Mouse (Mus musculus): ENCODE results near the gene Igfbpl1. TPM values are rescaled to one million over a fixed set of nuclear protein-coding genes. Genes with fewer than 3 reads are reported as not detected.
A peak's percentile ranks its signal among the peaks of the same experiment; 100 is the strongest.

Gene Igfbpl1
- total RNA-seq, 1 experiment = 4.1 TPM

DNA sequence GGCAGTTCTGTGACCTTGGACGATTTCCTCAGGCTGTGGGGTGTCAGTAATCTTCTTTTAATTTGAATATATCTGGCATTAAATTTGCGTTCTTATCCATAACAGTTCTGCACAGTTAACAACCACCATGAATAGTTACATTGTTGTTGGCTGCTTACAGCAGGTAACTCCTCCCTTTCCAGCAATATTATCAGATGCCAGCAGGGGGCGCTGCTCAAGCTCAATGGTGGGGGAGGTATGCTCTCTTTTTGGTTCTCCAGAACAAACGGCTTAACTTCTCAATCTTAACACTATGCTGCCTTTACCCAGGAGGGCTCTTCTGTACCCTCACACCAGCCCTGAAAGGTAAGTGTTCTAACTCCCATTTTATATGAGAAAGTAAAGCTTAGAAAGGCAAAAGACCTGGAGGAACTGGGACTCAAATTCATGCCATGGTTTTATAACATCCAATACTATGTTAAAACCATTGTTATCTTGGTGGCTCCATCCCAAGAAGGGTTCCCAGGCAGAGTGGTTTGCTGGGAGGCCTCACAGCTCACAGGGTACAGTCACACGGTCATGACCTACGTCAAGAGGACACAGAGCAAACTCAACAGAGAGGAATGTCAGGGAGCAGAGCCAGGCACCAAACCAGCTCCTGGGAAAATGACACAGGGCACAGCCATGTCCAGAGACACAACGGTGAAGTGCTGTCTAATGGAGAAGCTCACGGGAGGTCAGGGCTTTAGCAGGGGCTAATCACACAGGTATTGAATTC, 6.5 kb downstream of the Igfbpl1 start:
- Histone ChIP-seq H3K4me1 (ENCODE audit: control insufficient read depth in 2 of 2, insufficient read depth in 2 of 2, low read length in 2 of 2, poor library complexity in 1 of 2) (peaks cover 0 to 25% of the 10 kb centered on the region in 2 experiments; a peak in 3 of 4 replicates), H3K9ac (ENCODE audit: insufficient read depth, low read depth, low read length, poor library complexity, severe bottlenecking) (no peak overlapping the region), H3K9me3 (ENCODE audit: control insufficient read depth, insufficient read depth, low read depth, low read length) (no peaks in the 10 kb centered on the region), H3K36me3 (ENCODE audit: control insufficient read depth, insufficient read depth, low read length, poor library complexity, severe bottlenecking) (no peaks in the 10 kb centered on the region), H3K27ac (ENCODE audit: insufficient read depth, low read depth, low read length, poor library complexity, severe bottlenecking) (no peak overlapping the region), H3K4me3 (ENCODE audit: insufficient read depth in 1 of 2, low read depth in 1 of 2, low read length in 2 of 2, poor library complexity in 1 of 2, severe bottlenecking in 1 of 2) (no peak overlapping the region)
- no peak for TF ChIP-seq CHD2 (IDR thresholded peaks at IDR 0.05; ENCODE audit: low read depth, low read length)
- TF ChIP-seq ZC3H11A (IDR thresholded peaks at IDR 0.05; ENCODE audit: borderline replicate concordance, low read depth, low read length) = no peak
- TF ChIP-seq HCFC1 (IDR thresholded peaks at IDR 0.05; ENCODE audit: borderline replicate concordance, insufficient read depth, low read length) = no peak
- TF ChIP-seq ZNF384 (IDR thresholded peaks at IDR 0.05; ENCODE audit: low read depth, low read length) = no peak
- TF ChIP-seq MAFK (IDR thresholded peaks at IDR 0.05; ENCODE audit: insufficient read depth, low read depth, low read length) = no peak
- DNase-seq (ENCODE audit: low read depth, low spot score) = peak; percentile 73
- in situ Hi-C loops (cut with MboI; ENCODE audit: low sequenced_read_pairs in 2 of 2, unreplicated experiment in 2 of 2) = no loop called here

DNA sequence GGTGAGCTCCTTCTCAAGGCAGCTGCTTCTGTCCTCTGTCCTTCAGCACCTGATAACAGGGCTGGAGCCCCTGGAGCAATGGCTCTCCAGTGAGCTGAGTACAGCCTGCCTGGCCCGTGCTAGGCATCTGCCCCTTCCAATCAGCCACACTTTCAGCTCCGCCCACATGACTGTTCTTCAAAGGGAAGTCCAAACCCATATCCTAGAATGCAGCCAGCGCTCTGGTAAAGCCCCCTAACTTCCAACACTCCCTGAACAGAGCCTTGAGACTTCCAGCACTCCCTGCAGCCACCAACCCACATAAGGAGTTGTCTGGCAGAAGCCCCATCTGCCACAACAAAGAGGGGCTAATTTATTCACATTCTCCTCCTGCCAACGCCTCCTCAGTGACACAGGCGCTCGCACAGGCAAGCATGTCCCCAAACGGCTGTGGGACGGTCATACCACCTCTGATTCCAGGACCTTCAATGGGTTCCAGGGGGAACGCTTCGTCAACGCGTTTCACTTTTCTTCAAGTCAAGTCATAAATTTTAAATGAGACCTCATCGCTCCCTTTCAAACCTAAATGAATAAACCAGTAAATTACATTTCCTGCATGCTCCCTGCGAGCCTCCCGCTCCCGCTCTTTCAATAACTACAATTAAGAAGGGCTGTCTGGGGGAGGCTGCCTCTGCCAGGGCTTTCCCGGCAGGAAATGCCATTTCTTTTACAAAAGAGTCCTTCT, 7.4 kb downstream of the Igfbpl1 start:
- Histone ChIP-seq H3K4me1 (ENCODE audit: control insufficient read depth in 2 of 2, insufficient read depth in 2 of 2, low read length in 2 of 2, poor library complexity in 1 of 2) (peaks cover 0 to 27% of the 10 kb centered on the region in 2 experiments; a peak in 3 of 4 replicates), H3K27ac (ENCODE audit: insufficient read depth, low read depth, low read length, poor library complexity, severe bottlenecking) (no peak overlapping the region), H3K9ac (ENCODE audit: insufficient read depth, low read depth, low read length, poor library complexity, severe bottlenecking) (no peak overlapping the region), H3K9me3 (ENCODE audit: control insufficient read depth, insufficient read depth, low read depth, low read length) (no peaks in the 10 kb centered on the region), H3K36me3 (ENCODE audit: control insufficient read depth, insufficient read depth, low read length, poor library complexity, severe bottlenecking) (no peaks in the 10 kb centered on the region), H3K4me3 (ENCODE audit: insufficient read depth in 1 of 2, low read depth in 1 of 2, low read length in 2 of 2, poor library complexity in 1 of 2, severe bottlenecking in 1 of 2) (peak overlapping the region in 1 of 2 experiments; percentile 21; a peak in 1 of 4 replicates)
- TF ChIP-seq CHD2 (IDR thresholded peaks at IDR 0.05; ENCODE audit: low read depth, low read length) (no peak), ZC3H11A (IDR thresholded peaks at IDR 0.05; ENCODE audit: borderline replicate concordance, low read depth, low read length) (no peak), HCFC1 (IDR thresholded peaks at IDR 0.05; ENCODE audit: borderline replicate concordance, insufficient read depth, low read length) (no peak), MAFK (IDR thresholded peaks at IDR 0.05; ENCODE audit: insufficient read depth, low read depth, low read length) (no peak), ZNF384 (IDR thresholded peaks at IDR 0.05; ENCODE audit: low read depth, low read length) (no peak)
- no peak for DNase-seq (ENCODE audit: low read depth, low spot score)
- in situ Hi-C loops (cut with MboI; ENCODE audit: low sequenced_read_pairs in 2 of 2, unreplicated experiment in 2 of 2) = no loop called here

DNA sequence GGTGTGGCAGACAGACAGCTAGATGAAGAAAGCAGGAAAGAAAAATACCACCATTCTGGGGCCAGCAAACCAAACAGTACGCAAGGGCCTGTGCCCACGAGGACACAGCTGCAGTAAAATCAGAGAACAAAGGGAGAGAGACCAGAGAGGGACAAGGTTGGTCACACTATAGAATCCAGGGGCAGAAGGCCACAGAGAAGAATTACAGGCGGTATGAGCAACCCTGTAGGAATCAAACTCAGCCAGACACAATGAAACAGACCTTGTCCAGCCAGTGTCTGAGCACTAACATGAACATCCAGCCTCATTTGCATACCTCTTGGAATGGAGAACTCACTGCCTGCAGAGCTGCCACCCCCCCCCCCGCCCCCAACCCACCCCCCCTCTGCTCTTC, 7.9 kb downstream of the Igfbpl1 start:
- Histone ChIP-seq H3K4me1 (ENCODE audit: control insufficient read depth in 2 of 2, insufficient read depth in 2 of 2, low read length in 2 of 2, poor library complexity in 1 of 2) (peaks cover 0 to 27% of the 10 kb centered on the region in 2 experiments; a peak in 3 of 4 replicates), H3K9me3 (ENCODE audit: control insufficient read depth, insufficient read depth, low read depth, low read length) (no peaks in the 10 kb centered on the region), H3K9ac (ENCODE audit: insufficient read depth, low read depth, low read length, poor library complexity, severe bottlenecking) (no peak overlapping the region), H3K4me3 (ENCODE audit: insufficient read depth in 1 of 2, low read depth in 1 of 2, low read length in 2 of 2, poor library complexity in 1 of 2, severe bottlenecking in 1 of 2) (no peak overlapping the region), H3K36me3 (ENCODE audit: control insufficient read depth, insufficient read depth, low read length, poor library complexity, severe bottlenecking) (no peaks in the 10 kb centered on the region), H3K27ac (ENCODE audit: insufficient read depth, low read depth, low read length, poor library complexity, severe bottlenecking) (no peak overlapping the region)
- TF ChIP-seq CHD2 (IDR thresholded peaks at IDR 0.05; ENCODE audit: low read depth, low read length) (no peak), ZC3H11A (IDR thresholded peaks at IDR 0.05; ENCODE audit: borderline replicate concordance, low read depth, low read length) (no peak)
- in situ Hi-C loops (cut with MboI; ENCODE audit: low sequenced_read_pairs in 2 of 2, unreplicated experiment in 2 of 2) = no loop called here
- no peak for DNase-seq (ENCODE audit: low read depth, low spot score)

DNA sequence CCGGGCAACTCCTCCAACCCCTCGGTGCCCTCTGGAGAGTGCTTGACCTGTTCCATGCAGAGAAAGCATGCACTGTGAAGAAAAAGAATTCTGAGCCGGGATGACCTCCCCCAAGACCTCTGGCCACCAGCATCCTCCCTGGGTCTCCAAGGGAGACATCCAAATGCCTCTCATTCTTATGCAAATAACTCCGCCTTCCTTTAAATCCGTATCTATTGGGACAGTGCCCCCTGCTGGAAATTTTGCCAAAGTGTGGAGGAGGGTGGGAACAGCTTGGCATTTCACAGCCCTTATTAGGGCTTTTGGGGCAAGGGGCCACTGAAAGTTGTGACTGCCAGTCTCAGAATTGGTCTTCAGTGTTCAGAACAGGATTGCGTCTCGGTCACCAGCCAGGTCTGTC, 11.2 kb downstream of the Igfbpl1 start:
- H3K9me3 ChIP-seq (ENCODE audit: control insufficient read depth, insufficient read depth, low read depth, low read length) = no peaks in the 10 kb centered on the region
- TF ChIP-seq ZC3H11A (IDR thresholded peaks at IDR 0.05; ENCODE audit: borderline replicate concordance, low read depth, low read length) (peak; percentile 16; the same call in 1 of the 2 replicates), HCFC1 (IDR thresholded peaks at IDR 0.05; ENCODE audit: borderline replicate concordance, insufficient read depth, low read length) (no peak), ZNF384 (IDR thresholded peaks at IDR 0.05; ENCODE audit: low read depth, low read length) (no peak), CHD2 (IDR thresholded peaks at IDR 0.05; ENCODE audit: low read depth, low read length) (no peak), MAFK (IDR thresholded peaks at IDR 0.05; ENCODE audit: insufficient read depth, low read depth, low read length) (no peak)
- peaks cover 7 to 39% of the 10 kb centered on the region in 2 experiments for H3K4me1 ChIP-seq (ENCODE audit: control insufficient read depth in 2 of 2, insufficient read depth in 2 of 2, low read length in 2 of 2, poor library complexity in 1 of 2)
- no peak overlapping the region for H3K9ac ChIP-seq (ENCODE audit: insufficient read depth, low read depth, low read length, poor library complexity, severe bottlenecking)
- H3K4me3 ChIP-seq (ENCODE audit: insufficient read depth in 1 of 2, low read depth in 1 of 2, low read length in 2 of 2, poor library complexity in 1 of 2, severe bottlenecking in 1 of 2) = no peak overlapping the region
- H3K27ac ChIP-seq (ENCODE audit: insufficient read depth, low read depth, low read length, poor library complexity, severe bottlenecking) = no peak overlapping the region
- no peaks in the 10 kb centered on the region; the same call in 1 of the 2 replicates for H3K36me3 ChIP-seq (ENCODE audit: control insufficient read depth, insufficient read depth, low read length, poor library complexity, severe bottlenecking)
- peak; percentile 89 for DNase-seq (ENCODE audit: low read depth, low spot score)
- in situ Hi-C loops (cut with MboI; ENCODE audit: low sequenced_read_pairs in 2 of 2, unreplicated experiment in 2 of 2) = no loop called here
